Mouse (Mus musculus) forebrain, embryonic 14.5 days (tissue): ENCODE data around the gene Glis2. TPM values are rescaled to one million over a fixed set of nuclear protein-coding genes. Genes with fewer than 3 reads are reported as not detected.

Source experiments
- ATAC-seq: fragments of 200-750 bp; cut with Nextera tagmentation; 2 replicates; pipeline ENCODE4 v1.8.0; 2017; ENCODE audit warnings: mild to moderate bottlenecking, moderate library complexity
- DNase-seq: peaks from one replicate; pipeline ENCODE4 v3.0.0-alpha.2; 2015; ENCODE audit warnings: low spot score
- H3K27ac ChIP-seq: fragments of 300-500 bp; sonication (generic); 2 replicates; pipeline ENCODE4 v1.5.1; 2014; ENCODE audit warnings: low read depth, mild to moderate bottlenecking, control low read depth, low read length, moderate library complexity
- H3K27me3 ChIP-seq: fragments of 300-500 bp; sonication (generic); replicated peaks from 2 replicates; pipeline ENCODE4 v1.6.1; 2014; ENCODE audit warnings: low read length, control low read depth, mixed read lengths; ENCODE audit not compliant: control insufficient read depth, insufficient read depth
- H3K36me3 ChIP-seq: fragments of 300-500 bp; sonication (generic); 2 replicates; pipeline ENCODE4 v1.6.1; 2014; ENCODE audit warnings: low read length, control low read depth; ENCODE audit not compliant: control insufficient read depth, insufficient read depth
- H3K4me1 ChIP-seq: fragments of 300-500 bp; sonication (generic); 2 replicates; pipeline ENCODE4 v1.6.1; 2014; ENCODE audit warnings: antibody characterized with exemption, low read length, control low read depth; ENCODE audit not compliant: control insufficient read depth, insufficient read depth
- H3K4me2 ChIP-seq: fragments of 300-500 bp; sonication (generic); 2 replicates; pipeline ENCODE4 v1.6.1; 2014; ENCODE audit warnings: mild to moderate bottlenecking, control low read depth, low read length
- H3K4me3 ChIP-seq: fragments of 300-500 bp; sonication (generic); 2 replicates; pipeline ENCODE4 v1.5.1; 2014; ENCODE audit warnings: low read depth, low read length, control low read depth
- H3K9ac ChIP-seq: fragments of 300-500 bp; sonication (generic); 2 replicates; pipeline ENCODE4 v1.6.1; 2014; ENCODE audit warnings: mild to moderate bottlenecking, low read length, control low read depth, moderate library complexity
- H3K9me3 ChIP-seq: fragments of 300-500 bp; sonication (generic); replicated peaks from 2 replicates; pipeline ENCODE4 v1.6.1; 2016; ENCODE audit warnings: low read length, control low read depth, mixed read lengths; ENCODE audit not compliant: control insufficient read depth
- WGBS: fragments of 180-500 bp; shearing (Covaris S2); extraction: QIAGEN DNeasy Blood & Tissue Kit; methylation state at CpG from one replicate; pipeline ENCODE4 v1.1.7; 2014; 5-methylcytosine and 5-hydroxymethylcytosine counted together
- polyA plus RNA-seq: library from polyadenylated mRNA; unstranded; fragments of >200 nt; fragmentation: Nextera tagmentation; extraction: Ambion mirVana; gene quantifications from 2 replicates; pipeline ENCODE4 v1.2.1, GENCODE M21; 2014

The Glis2 gene
- polyA plus RNA-seq, 1 experiment from 2014 or later: 9.0 TPM

DNA sequence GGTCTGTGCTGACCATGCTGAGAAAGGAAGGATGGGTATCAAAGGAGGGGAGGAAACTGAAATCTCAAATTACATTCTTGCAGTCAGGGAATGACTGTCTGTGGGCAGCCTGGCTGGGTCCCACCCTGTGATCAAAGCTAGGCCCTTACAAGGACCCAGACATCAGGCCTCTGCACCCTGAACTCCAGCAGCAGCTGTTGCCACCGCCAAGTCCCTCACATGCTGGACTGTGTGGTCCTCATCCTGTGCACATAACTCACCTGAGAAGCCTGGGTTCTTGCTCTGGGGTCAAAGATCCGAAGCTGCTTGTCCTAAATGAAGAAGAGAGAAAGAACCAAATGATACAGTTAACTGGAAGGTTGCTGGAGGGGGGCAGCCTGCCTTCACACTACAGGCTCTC, 67.1 kb downstream of the Glis2 start:
- Histone ChIP-seq H3K4me1 (peaks cover 9% of the 10 kb centered on the region), H3K27ac (no peak overlapping the region), H3K4me2 (no peak overlapping the region), H3K36me3 (peaks cover 15% of the 10 kb centered on the region; the same call in 1 of the 2 replicates), H3K27me3 (no peaks in the 10 kb centered on the region), H3K9ac (no peak overlapping the region), H3K4me3 (no peak overlapping the region), H3K9me3 (no peaks in the 10 kb centered on the region)
- ATAC-seq: no peak
- 80% methylated on average over 2 of the region's 2 CpGs for WGBS
- DNase-seq: no peak

DNA sequence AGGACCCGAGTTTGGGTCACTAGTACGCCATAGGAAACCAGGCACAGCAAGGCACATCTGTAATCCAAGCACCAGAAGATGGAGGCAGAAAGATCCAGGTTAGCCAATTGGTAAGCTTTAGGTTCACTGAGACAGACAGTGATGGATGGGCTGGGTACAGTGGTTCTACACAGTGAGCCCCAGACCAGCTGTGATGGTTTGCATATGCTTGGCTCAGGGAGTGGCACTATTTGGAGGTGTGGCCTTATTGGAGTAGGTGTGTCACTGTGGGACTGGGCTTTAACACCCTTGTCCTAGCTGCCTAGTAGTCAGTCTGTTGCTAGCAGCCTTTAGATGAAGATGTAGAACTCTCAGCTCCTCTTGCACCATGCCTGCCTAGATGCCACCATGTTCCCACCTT, 69.3 kb downstream of the Glis2 start:
- Histone ChIP-seq H3K27me3 (no peaks in the 10 kb centered on the region), H3K4me1 (peaks cover 6% of the 10 kb centered on the region), H3K9me3 (no peaks in the 10 kb centered on the region), H3K27ac (no peak overlapping the region), H3K4me3 (no peak overlapping the region), H3K36me3 (peaks cover 29% of the 10 kb centered on the region), H3K4me2 (no peak overlapping the region), H3K9ac (no peak overlapping the region)
- no peak for DNase-seq
- ATAC-seq: no peak
- 77% methylated on average over 2 of the region's 2 CpGs for WGBS

DNA sequence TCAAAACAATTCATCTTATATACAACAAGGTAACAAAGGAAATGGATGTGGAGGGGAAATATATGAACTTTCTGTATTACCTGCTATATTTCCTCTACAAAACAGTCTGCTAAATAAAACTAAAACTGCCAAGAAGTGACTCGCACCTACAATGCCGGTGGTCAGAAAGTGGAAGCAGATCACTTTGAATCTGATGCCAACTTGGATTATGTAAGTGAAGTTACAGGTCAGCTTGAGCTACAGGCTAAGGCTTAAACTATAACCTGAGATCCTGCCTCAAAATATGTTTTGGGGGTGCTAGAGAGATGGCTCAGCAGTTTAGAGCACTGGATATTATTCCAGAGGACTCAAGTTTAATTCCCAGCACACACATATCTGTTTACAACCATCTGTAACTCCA, 71.2 kb downstream of the Glis2 start:
- no peaks in the 10 kb centered on the region for H3K4me1 ChIP-seq
- WGBS: 87% methylated on average over 2 of the region's 2 CpGs

DNA sequence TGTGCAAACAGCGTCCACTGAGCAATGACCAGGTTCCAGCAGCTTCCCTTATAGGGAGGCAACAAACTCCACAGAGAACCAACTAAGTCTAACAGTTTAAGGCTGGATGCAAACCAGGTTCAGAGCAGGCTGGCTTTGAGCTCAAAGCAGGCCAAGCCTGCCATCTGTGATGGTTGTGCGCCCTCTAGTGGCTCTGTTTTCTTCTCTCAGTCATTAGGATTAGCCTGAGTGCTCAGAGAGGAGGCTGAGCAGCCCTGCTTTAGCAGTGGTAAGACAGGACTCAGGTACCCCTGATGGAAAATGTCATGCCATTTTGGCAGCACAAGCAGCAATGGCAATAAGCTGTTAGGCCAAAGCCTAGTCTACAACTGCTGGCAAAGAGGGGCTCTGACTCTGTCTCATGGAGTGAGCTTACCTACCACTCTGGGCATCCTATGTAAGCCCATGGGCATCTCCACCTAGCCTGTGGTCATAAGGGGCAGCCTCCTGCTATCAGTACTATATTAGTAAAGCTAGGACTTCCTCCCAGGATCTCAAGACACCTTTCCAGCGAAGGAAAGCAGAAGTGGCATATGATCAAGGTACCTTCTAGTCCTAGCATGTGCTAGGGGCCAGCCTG, 72.8 kb downstream of the Glis2 start:
- no peak overlapping the region for H3K27ac ChIP-seq
- no peak overlapping the region for H3K9ac ChIP-seq
- no peaks in the 10 kb centered on the region for H3K27me3 ChIP-seq
- H3K4me1 ChIP-seq: no peaks in the 10 kb centered on the region
- H3K4me2 ChIP-seq: no peak overlapping the region
- H3K36me3 ChIP-seq: peaks cover 35% of the 10 kb centered on the region
- no peaks in the 10 kb centered on the region for H3K9me3 ChIP-seq
- peak; percentile 94 for ATAC-seq
- 35% methylated on average over 3 of the region's 3 CpGs for WGBS
- peak; percentile 96 for DNase-seq
- no peak overlapping the region for H3K4me3 ChIP-seq

More for the DNA sequence above, 71.2 kb downstream of the Glis2 start:
- ATAC-seq (no peak), DNase-seq (no peak)
- no peaks in the 10 kb centered on the region for H3K9me3 ChIP-seq
- no peak overlapping the region for H3K4me2 ChIP-seq
- no peak overlapping the region for H3K9ac ChIP-seq
- no peaks in the 10 kb centered on the region for H3K27me3 ChIP-seq
- H3K27ac ChIP-seq: no peak overlapping the region
- H3K36me3 ChIP-seq: peaks cover 33% of the 10 kb centered on the region
- H3K4me3 ChIP-seq: no peak overlapping the region

DNA sequence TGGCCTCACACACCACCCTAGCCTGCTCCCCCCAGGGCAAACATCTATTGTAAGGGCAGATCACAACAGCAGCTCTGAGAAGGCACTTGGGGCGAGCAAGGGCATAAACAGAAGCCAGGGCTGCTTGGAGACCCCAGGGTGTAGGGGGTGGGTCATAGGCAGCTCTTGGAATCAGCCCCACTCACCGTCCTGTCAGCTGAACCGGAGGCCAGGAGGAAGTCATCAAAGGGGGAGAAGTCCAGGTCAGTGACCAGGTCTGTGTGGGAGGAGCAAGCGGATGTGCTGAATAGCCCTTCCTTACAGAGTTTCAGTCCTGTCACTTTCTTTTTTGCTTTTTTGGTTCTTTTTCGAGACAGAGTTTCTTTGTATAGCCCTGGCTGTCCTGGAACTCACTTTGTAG, 75.8 kb downstream of the Glis2 start:
- Histone ChIP-seq H3K4me1 (no peaks in the 10 kb centered on the region), H3K36me3 (peaks cover 45% of the 10 kb centered on the region), H3K27me3 (no peaks in the 10 kb centered on the region), H3K9ac (no peak overlapping the region), H3K4me3 (no peak overlapping the region), H3K4me2 (no peak overlapping the region), H3K27ac (no peak overlapping the region), H3K9me3 (no peaks in the 10 kb centered on the region)
- 81% methylated on average over 5 of the region's 5 CpGs for whole genome bisulfite sequencing
- DNase-seq: no peak
- ATAC-seq: no peak

DNA sequence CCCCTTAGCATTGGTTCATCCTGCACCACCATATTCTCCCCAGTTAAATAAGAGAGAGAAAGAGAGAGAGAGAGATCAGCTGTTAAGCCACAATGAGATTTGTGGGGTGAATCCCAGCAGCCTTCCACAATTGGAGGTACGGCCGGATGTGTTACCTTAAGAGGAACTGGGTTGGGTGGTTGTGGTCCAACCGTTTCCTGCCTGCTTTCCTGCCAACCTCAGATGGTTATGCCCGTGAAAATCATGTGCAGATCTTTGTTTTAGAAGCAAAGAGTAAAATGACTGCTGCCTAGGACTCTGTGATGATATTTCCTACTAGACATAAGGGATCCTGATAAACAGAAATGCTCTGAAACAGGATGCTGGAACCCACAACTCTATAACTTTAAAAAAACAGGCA, 79.6 kb downstream of the Glis2 start:
- Histone ChIP-seq H3K27ac (no peak overlapping the region), H3K27me3 (no peaks in the 10 kb centered on the region), H3K4me1 (peaks cover 3% of the 10 kb centered on the region; the same call in 1 of the 2 replicates), H3K9me3 (no peaks in the 10 kb centered on the region), H3K9ac (no peak overlapping the region), H3K4me3 (no peak overlapping the region), H3K4me2 (no peak overlapping the region), H3K36me3 (peaks cover 24% of the 10 kb centered on the region)
- DNase-seq (no peak), ATAC-seq (no peak)
- WGBS: 85% methylated on average over 4 of the region's 4 CpGs

Other genes starting within 250 kb of the Glis2 start
- gene Adcy9, start 174.2 kb upstream of the Glis2 start, polyA plus RNA-seq: 1.8 and 2.4 TPM in 2 replicates
- 34.0 and 34.1 TPM in 2 replicates for gene Srl, start 52.9 kb upstream of the Glis2 start, polyA plus RNA-seq
- gene Tfap4, start 34.9 kb upstream of the Glis2 start, polyA plus RNA-seq: 9.1 and 12.0 TPM in 2 replicates
- gene Pam16, start 30.3 kb downstream of the Glis2 start, polyA plus RNA-seq: 160 and 192 TPM in 2 replicates
- 2.1 and 2.8 TPM in 2 replicates for gene Vasn, start 45.2 kb downstream of the Glis2 start, polyA plus RNA-seq
- gene Dnaja3, start 45.3 kb downstream of the Glis2 start, polyA plus RNA-seq: 39.7 and 47.4 TPM in 2 replicates
- 9.2 and 18.3 TPM in 2 replicates for gene Coro7, start 85.1 kb downstream of the Glis2 start, polyA plus RNA-seq
- 127 and 143 TPM in 2 replicates for gene Nmral1, start 124.6 kb downstream of the Glis2 start, polyA plus RNA-seq
- 106 and 111 TPM in 2 replicates for gene Hmox2, start 131.6 kb downstream of the Glis2 start, polyA plus RNA-seq
- 87.1 and 96.5 TPM in 2 replicates for gene Cdip1, start 195.6 kb downstream of the Glis2 start, polyA plus RNA-seq
- 0.14 TPM in 2 replicates for gene 4930562C15Rik, start 240.7 kb downstream of the Glis2 start, polyA plus RNA-seq